Comparison of ENCODE assay signal across 16 mouse cellular contexts in the genomic region with DNA sequence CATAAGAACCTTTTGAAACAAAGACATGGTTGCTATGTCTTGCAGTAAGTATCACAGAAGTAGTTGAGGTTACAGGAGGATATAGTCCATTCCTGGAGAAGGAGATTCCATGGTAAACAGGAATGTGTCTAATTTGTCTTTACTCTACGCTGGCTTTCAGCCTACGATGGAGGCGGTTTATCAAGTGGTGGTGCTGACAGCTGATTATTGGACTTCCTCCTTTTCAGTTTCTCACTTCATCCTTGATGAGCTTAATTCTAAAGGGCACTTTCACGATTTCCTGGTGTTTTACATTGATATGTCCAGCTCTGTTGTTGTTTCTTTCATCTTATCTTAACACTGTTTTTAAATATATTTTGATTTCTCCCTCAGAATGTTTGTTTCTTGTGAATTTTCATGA.
"Had no signal": no experiment of that assay in that cellular context is flagged by ENCODE, and none has a peak within 500 bp of the region (broad histone marks: within the 10 kb centered on the region; RNA-seq: fewer than 3 reads in every experiment).

No protein-coding gene starts in this region.

- H3K4me2 ChIP-seq: neural tube, embryonic 12.5 days; neural tube, embryonic 13.5 days; neural tube, embryonic 15.5 days; stomach, embryonic 15.5 days had no signal

- H3K9ac ChIP-seq: neural tube, embryonic 12.5 days; neural tube, embryonic 13.5 days; neural tube, embryonic 15.5 days; stomach, embryonic 15.5 days had no signal

- H3K36me3 ChIP-seq: neural tube, embryonic 12.5 days; neural tube, embryonic 13.5 days; neural tube, embryonic 15.5 days; stomach, embryonic 15.5 days had no signal

- H3K27me3 ChIP-seq: neural tube, embryonic 12.5 days; neural tube, embryonic 13.5 days; neural tube, embryonic 15.5 days; stomach, embryonic 15.5 days had no signal

- H3K27ac ChIP-seq: neural tube, embryonic 12.5 days; neural tube, embryonic 13.5 days; neural tube, embryonic 15.5 days; stomach, embryonic 15.5 days had no signal

- H3K4me3 ChIP-seq: neural tube, embryonic 12.5 days; neural tube, embryonic 13.5 days; neural tube, embryonic 15.5 days; stomach, embryonic 15.5 days had no signal

- H3K4me1 ChIP-seq: neural tube, embryonic 12.5 days; neural tube, embryonic 13.5 days; neural tube, embryonic 15.5 days; stomach, embryonic 15.5 days had no signal

- DNase-seq: retina, postnatal 1 day; right cerebral cortex, adult 18-20 months; right cerebral cortex, postnatal 14 days; right cerebral cortex, postnatal 25 days; right cerebral cortex, postnatal 4 days; spleen, adult 18-20 months; thymus, adult 18-20 months; thymus, adult 2 months; thymus, postnatal 14 days; thymus, postnatal 25 days; thymus, postnatal 36 days; thymus, postnatal 4 days had no signal

- H3K9me3 ChIP-seq: neural tube, embryonic 12.5 days; neural tube, embryonic 15.5 days; stomach, embryonic 15.5 days had no signal
